Mouse (Mus musculus) liver, embryonic 11.5 days (tissue): ENCODE data around the gene Rbm15b. TPM values are rescaled to one million over a fixed set of nuclear protein-coding genes. Genes with fewer than 3 reads are reported as not detected.

ENCODE experiments used
- ATAC-seq: fragments of 200-750 bp; cut with Nextera tagmentation; replicated peaks from 2 replicates; pipeline ENCODE4 v1.8.0; 2017; ENCODE audit warnings: moderate number of reproducible peaks, mild to moderate bottlenecking, moderate TSS enrichment, moderate library complexity; ENCODE audit not compliant: low FRiP score
- DNase-seq: peaks from one replicate; pipeline ENCODE4 v3.0.0-alpha.2; 2017; ENCODE audit warnings: low spot score
- H3K27ac ChIP-seq: fragments of 300-500 bp; sonication (generic); 2 replicates; pipeline ENCODE4 v1.5.1; 2014; ENCODE audit warnings: mild to moderate bottlenecking, low read depth, low read length, control low read depth
- H3K27me3 ChIP-seq: fragments of 300-500 bp; sonication (generic); replicated peaks from 2 replicates; pipeline ENCODE4 v1.6.1; 2014; ENCODE audit warnings: low read length, mixed read lengths; ENCODE audit not compliant: control insufficient read depth, insufficient read depth
- H3K36me3 ChIP-seq: fragments of 300-500 bp; sonication (generic); 2 replicates; pipeline ENCODE4 v1.6.1; 2014; ENCODE audit warnings: mild to moderate bottlenecking, low read length, moderate library complexity, mixed read lengths; ENCODE audit not compliant: control insufficient read depth, insufficient read depth
- H3K4me1 ChIP-seq: fragments of 300-500 bp; sonication (generic); replicated peaks from 2 replicates; pipeline ENCODE4 v1.6.1; 2014; ENCODE audit warnings: low read length, mixed read lengths; ENCODE audit not compliant: control insufficient read depth, insufficient read depth
- H3K4me2 ChIP-seq: fragments of 300-500 bp; sonication (generic); 2 replicates; pipeline ENCODE4 v1.6.1; 2014; ENCODE audit warnings: mild to moderate bottlenecking, control low read depth, moderate library complexity
- H3K4me3 ChIP-seq: fragments of 300-500 bp; sonication (generic); 2 replicates; pipeline ENCODE4 v1.5.1; 2014; ENCODE audit warnings: low read depth, low read length, control low read depth
- H3K9ac ChIP-seq: fragments of 300-500 bp; sonication (generic); 2 replicates; pipeline ENCODE4 v1.6.1; 2014; ENCODE audit warnings: low read depth, low read length, control low read depth
- H3K9me3 ChIP-seq: fragments of 300-500 bp; sonication (generic); 2 replicates; pipeline ENCODE4 v1.6.1; 2016; ENCODE audit warnings: low read length, inconsistent platforms, mixed read lengths; ENCODE audit not compliant: control insufficient read depth
- WGBS: fragments of 180-500 bp; shearing (Covaris S2); extraction: QIAGEN DNeasy Blood & Tissue Kit; methylation state at CpG from one replicate; pipeline ENCODE4 v1.1.7; 2014; 5-methylcytosine and 5-hydroxymethylcytosine counted together
- polyA plus RNA-seq: library from polyadenylated mRNA; unstranded; fragments of >200 nt; fragmentation: Nextera tagmentation; extraction: Ambion mirVana; gene quantifications from 2 replicates; pipeline ENCODE4 v1.2.1, GENCODE M21; 2014

Gene Rbm15b
- polyA plus RNA-seq, 1 experiment from 2014 or later, result 10.9 TPM

DNA sequence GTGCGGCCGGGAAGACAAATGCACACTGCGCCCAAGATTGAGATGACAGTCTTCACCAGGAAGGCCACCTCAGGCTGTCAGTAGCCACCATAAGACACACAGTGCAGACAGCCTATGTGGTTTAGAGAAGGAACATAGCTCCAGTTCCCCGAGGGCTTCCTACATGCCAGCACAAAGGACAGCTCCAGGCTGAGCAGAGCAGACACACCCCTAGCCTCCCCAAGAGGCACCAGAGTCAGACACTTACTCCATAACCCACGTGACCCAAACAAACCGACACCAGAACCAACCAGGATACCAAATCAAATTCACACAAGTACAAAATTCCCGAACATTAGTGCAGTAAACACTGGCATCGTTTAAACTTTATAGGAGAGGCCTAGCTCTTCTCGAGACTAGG lies 2.1 kb upstream of the Rbm15b start:
- DNase-seq (no peak), ATAC-seq (no peak)
- no peaks in the 10 kb centered on the region for H3K27me3 ChIP-seq
- H3K27ac ChIP-seq, result no peak overlapping the region
- WGBS, result 86% methylated on average over 9 of the region's 9 CpGs
- H3K9ac ChIP-seq, result no peak overlapping the region
- H3K36me3 ChIP-seq, result peaks cover 26% of the 10 kb centered on the region
- no peaks in the 10 kb centered on the region for H3K9me3 ChIP-seq
- H3K4me3 ChIP-seq, result no peak overlapping the region; the same call in 1 of the 2 replicates
- H3K4me2 ChIP-seq, result peak overlapping the region; percentile 68; the same call in 1 of the 2 replicates
- peaks cover 48% of the 10 kb centered on the region for H3K4me1 ChIP-seq

DNA sequence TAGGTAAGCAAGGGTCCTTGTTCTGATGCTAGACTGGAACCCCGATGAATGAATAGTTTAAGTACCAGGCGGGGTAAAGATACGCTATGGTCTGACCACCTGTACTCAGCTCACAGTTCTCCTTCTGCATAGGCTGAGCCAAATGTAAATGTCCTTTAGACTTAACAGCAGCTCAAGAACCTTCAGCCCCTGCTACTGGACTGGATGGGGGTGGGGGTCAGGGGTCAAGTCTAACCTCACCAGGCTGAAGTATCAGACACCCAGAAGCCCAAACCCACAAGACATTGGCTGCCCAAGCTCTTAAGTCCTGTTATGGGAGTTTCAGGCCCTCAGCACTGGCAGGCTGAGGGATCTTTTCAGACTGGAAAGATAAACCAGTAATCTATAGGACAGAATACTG lies 1.1 kb upstream of the Rbm15b start:
- Histone ChIP-seq H3K4me3 (no peak overlapping the region), H3K36me3 (peaks cover 32% of the 10 kb centered on the region), H3K4me2 (peak overlapping the region; percentile 76), H3K27me3 (no peaks in the 10 kb centered on the region), H3K27ac (no peak overlapping the region), H3K9me3 (no peaks in the 10 kb centered on the region), H3K9ac (0 out of 2 replicates have a peak overlapping the region, but pooled peaks have one; percentile 4), H3K4me1 (peaks cover 55% of the 10 kb centered on the region)
- ATAC-seq (no peak), DNase-seq (no peak)
- WGBS, result 92% methylated on average over 3 of the region's 3 CpGs

- under 1% methylated on average over 97 of the region's 107 CpGs for WGBS
- Histone ChIP-seq H3K27ac (peak overlapping the region; percentile 90), H3K36me3 (peaks cover 38% of the 10 kb centered on the region), H3K27me3 (no peaks in the 10 kb centered on the region), H3K9me3 (no peaks in the 10 kb centered on the region), H3K9ac (peak overlapping the region; percentile 97), H3K4me2 (peak overlapping the region; percentile 100), H3K4me1 (peaks cover 56% of the 10 kb centered on the region), H3K4me3 (peak overlapping the region; percentile 96)
- ATAC-seq (peak; percentile 5; the same call in 1 of the 2 replicates), DNase-seq (peak; percentile 73)
Measured at GRCm38 (mm10) chr9:106885901-106886731, 1.1 kb downstream of the Rbm15b start.

DNA sequence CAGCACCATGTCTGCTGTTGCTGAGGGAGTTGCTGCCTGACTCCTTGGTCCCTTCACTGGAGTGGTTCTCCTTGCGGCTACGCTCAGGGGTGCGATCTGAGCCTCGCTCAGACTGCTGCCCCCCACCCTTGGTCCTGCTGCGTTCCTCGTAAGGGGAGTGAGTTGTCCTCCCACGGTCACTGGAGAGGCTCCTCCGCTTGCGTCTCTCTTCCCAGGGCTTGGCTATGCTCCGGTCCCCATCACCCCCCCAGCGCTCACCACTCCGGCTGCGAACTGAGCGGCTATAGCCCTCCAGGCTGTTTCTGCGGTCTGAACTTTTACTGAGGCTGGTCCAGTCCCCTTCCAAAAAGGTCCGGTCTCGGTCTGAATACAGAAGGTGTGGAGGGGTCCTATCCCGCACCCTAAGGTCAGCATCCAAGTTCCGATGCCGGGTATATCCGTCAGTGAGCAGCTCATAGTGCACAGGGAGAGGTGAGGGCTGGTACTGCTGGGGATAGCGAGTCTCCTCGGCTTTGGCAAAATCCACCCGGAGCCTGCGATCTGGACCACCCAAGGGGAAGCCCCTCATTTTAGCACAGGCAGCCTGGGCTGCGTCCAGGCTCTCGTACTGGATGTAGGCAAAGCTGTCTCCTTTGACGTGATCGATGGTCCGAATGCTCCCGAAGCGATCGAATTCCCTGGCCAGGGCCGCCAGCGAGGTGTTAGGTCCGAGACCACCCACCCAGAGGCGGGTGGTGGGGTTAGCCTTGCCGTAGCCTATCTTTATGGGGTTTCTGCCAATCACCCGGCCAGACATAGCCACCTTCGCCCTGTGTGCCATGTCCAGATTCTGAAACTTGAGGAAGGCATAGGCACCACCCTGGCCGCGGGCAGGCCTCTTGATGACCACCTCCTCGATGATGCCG lies 2.0 kb downstream of the Rbm15b start:
- H3K9ac ChIP-seq, result peak overlapping the region; percentile 97
- WGBS, result 26% methylated on average over 44 of the region's 44 CpGs
- ATAC-seq (no peak), DNase-seq (peak; percentile 50)
- H3K4me1 ChIP-seq, result peaks cover 50% of the 10 kb centered on the region
- peak overlapping the region; percentile 90; the same call in 1 of the 2 replicates for H3K27ac ChIP-seq
- H3K27me3 ChIP-seq, result no peaks in the 10 kb centered on the region
- H3K9me3 ChIP-seq, result no peaks in the 10 kb centered on the region
- H3K4me3 ChIP-seq, result peak overlapping the region; percentile 96
- H3K36me3 ChIP-seq, result peaks cover 37% of the 10 kb centered on the region
- peak overlapping the region; percentile 100 for H3K4me2 ChIP-seq

GRCm38 (mm10) chr9:106884306-106884705 lies 2.9 kb downstream of the Rbm15b start:
- peak overlapping the region; percentile 96 for H3K4me3 ChIP-seq
- ATAC-seq (no peak), DNase-seq (peak; percentile 53)
- H3K27me3 ChIP-seq, result no peaks in the 10 kb centered on the region
- H3K9me3 ChIP-seq, result no peaks in the 10 kb centered on the region
- peak overlapping the region; percentile 97; the same call in 1 of the 2 replicates for H3K9ac ChIP-seq
- no peak overlapping the region; the same call in 1 of the 2 replicates for H3K27ac ChIP-seq
- 47% methylated on average over 16 of the region's 16 CpGs for WGBS
- peaks cover 41% of the 10 kb centered on the region for H3K4me1 ChIP-seq
- peak overlapping the region; percentile 100 for H3K4me2 ChIP-seq
- H3K36me3 ChIP-seq, result peaks cover 27% of the 10 kb centered on the region

GRCm38 (mm10) chr9:106883085-106883484 lies 4.1 kb downstream of the Rbm15b start:
- Histone ChIP-seq H3K4me1 (peaks cover 32% of the 10 kb centered on the region), H3K27me3 (no peaks in the 10 kb centered on the region), H3K9me3 (no peaks in the 10 kb centered on the region), H3K27ac (no peak overlapping the region), H3K4me3 (peak overlapping the region; percentile 15; the same call in 1 of the 2 replicates), H3K36me3 (peaks cover 18% of the 10 kb centered on the region), H3K9ac (0 out of 2 replicates have a peak overlapping the region, but pooled peaks have one; percentile 25), H3K4me2 (peak overlapping the region; percentile 39; the same call in 1 of the 2 replicates)
- DNase-seq (no peak), ATAC-seq (no peak)
- WGBS, result 81% methylated on average over 3 of the region's 3 CpGs

- Histone ChIP-seq H3K36me3 (peaks cover 22% of the 10 kb centered on the region), H3K4me2 (no peak overlapping the region), H3K4me3 (no peak overlapping the region), H3K4me1 (peaks cover 26% of the 10 kb centered on the region), H3K27me3 (no peaks in the 10 kb centered on the region), H3K9ac (no peak overlapping the region), H3K27ac (no peak overlapping the region), H3K9me3 (no peaks in the 10 kb centered on the region)
- no peak for DNase-seq
- WGBS, result 73% methylated on average over 4 of the region's 4 CpGs
- no peak for ATAC-seq
Measured at GRCm38 (mm10) chr9:106882176-106882575, 5.1 kb downstream of the Rbm15b start.

DNA sequence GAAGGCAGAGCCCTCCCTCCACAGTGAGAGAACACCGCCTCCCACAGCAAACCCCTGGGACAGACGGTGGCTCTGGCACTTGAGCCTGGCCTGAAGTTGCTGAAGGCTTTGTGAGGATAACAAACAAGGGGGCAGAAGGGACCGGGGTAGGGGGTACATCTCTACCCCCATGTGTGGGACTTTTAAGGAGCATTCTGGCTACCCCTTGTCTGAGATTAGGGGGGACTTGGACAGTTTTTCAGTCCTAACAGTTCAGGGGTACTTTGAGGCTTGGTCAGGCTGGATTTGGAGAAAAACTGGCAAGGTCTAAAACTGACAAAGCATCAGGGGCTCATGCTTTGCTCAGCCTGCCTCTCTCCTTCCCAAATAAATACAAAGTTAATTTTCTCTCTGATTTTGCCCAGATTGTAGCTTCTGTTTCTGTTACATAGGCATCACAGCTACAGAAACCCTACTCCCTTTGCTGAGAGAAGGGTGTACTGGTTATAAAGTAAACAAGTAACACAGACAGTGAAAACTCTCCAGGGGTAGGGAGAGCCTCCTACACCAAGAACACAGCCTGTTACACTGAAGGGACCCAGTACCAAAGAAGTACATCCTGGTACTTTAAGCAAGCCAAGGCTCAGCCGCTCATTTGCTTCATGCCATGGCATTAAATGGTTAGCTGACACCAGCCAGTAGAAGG lies 6.0 kb downstream of the Rbm15b start:
- Histone ChIP-seq H3K9me3 (no peaks in the 10 kb centered on the region), H3K27me3 (no peaks in the 10 kb centered on the region), H3K27ac (no peak overlapping the region), H3K9ac (no peak overlapping the region), H3K4me2 (no peak overlapping the region), H3K4me3 (no peak overlapping the region), H3K4me1 (peaks cover 26% of the 10 kb centered on the region), H3K36me3 (peaks cover 26% of the 10 kb centered on the region)
- DNase-seq (no peak), ATAC-seq (no peak)
- WGBS, result 71% methylated on average over 4 of the region's 4 CpGs
